Mouse (Mus musculus) T-helper 1 cell (primary cell): Measurements from ENCODE around the gene Mtnr1a.
"Not testable (repeated sequence)": the region's sequence is repeated elsewhere in the genome, so short reads cannot be mapped to it uniquely, and the experiment has no call there.

Experiments used
- in situ Hi-C: fragments of 300-600 bp; cut with MboI, MseI; formaldehyde crosslinking; loops from one replicate; pipeline ENCODE4 v1.15.1; 2025; ENCODE audit warnings: high pct_unique_total_duplicates

Gene Mtnr1a

GRCm38 (mm10) chr8:45068759-45069386, at the start of gene Mtnr1a:
TSS of gene Mtnr1a (plus strand) at chr8:45069137.
- in situ Hi-C loops: no loop called here

GRCm38 (mm10) chr8:45019241-45019640, 49.7 kb upstream of the Mtnr1a start:
- in situ Hi-C loops: no loop called here

GRCm38 (mm10) chr8:45021171-45021570, 47.8 kb upstream of the Mtnr1a start:
- in situ Hi-C loops: no loop called here

- in situ Hi-C loops: no loop called here
Observed at GRCm38 (mm10) chr8:45021911-45022665, 46.8 kb upstream of the Mtnr1a start.

- in situ Hi-C loops: no loop called here
Observed at GRCm38 (mm10) chr8:45028081-45028497, 40.8 kb upstream of the Mtnr1a start.

- in situ Hi-C loops: no loop called here
Observed at GRCm38 (mm10) chr8:45038350-45038749, 30.6 kb upstream of the Mtnr1a start.

GRCm38 (mm10) chr8:45044160-45044559, 24.8 kb upstream of the Mtnr1a start:
- in situ Hi-C loops: no loop called here

GRCm38 (mm10) chr8:45050451-45050850, 18.5 kb upstream of the Mtnr1a start:
- in situ Hi-C loops: loop anchor here (5.0 kb wide), 1 partner anchor 882 kb away; the partner anchor contains the start of gene Ccdc110

- in situ Hi-C loops: loop anchor here (5.0 kb wide), 1 partner anchor 881 kb away; the partner anchor contains the start of gene Ccdc110
Observed at GRCm38 (mm10) chr8:45051236-45051635, 17.7 kb upstream of the Mtnr1a start.

- in situ Hi-C loops: loop anchor here (5.0 kb wide), 1 partner anchor 880 kb away; the partner anchor contains the start of gene Ccdc110
Observed at GRCm38 (mm10) chr8:45052205-45052604, 16.7 kb upstream of the Mtnr1a start.

GRCm38 (mm10) chr8:45052618-45053017, 16.3 kb upstream of the Mtnr1a start:
- in situ Hi-C loops: loop anchor here (5.0 kb wide), 1 partner anchor 880 kb away; the partner anchor contains the start of gene Ccdc110

GRCm38 (mm10) chr8:45055500-45055899, 13.4 kb upstream of the Mtnr1a start:
- in situ Hi-C loops: no loop called here

GRCm38 (mm10) chr8:45056810-45057209, 12.1 kb upstream of the Mtnr1a start:
- in situ Hi-C loops: no loop called here

- in situ Hi-C loops: no loop called here
Observed at GRCm38 (mm10) chr8:45060083-45060482, 8.9 kb upstream of the Mtnr1a start.

GRCm38 (mm10) chr8:45062311-45062710, 6.6 kb upstream of the Mtnr1a start:
- in situ Hi-C loops: no loop called here

GRCm38 (mm10) chr8:45062982-45063924, 5.7 kb upstream of the Mtnr1a start:
- in situ Hi-C loops: no loop called here

- in situ Hi-C loops: no loop called here
Observed at GRCm38 (mm10) chr8:45064197-45064869, 4.6 kb upstream of the Mtnr1a start.

- in situ Hi-C loops: not testable (repeated sequence)
Observed at GRCm38 (mm10) chr8:45065391-45065790, 3.5 kb upstream of the Mtnr1a start.

- in situ Hi-C loops: no loop called here
Observed at GRCm38 (mm10) chr8:45070949-45071348, 2.0 kb downstream of the Mtnr1a start.

GRCm38 (mm10) chr8:45080850-45081249, 11.9 kb downstream of the Mtnr1a start:
- in situ Hi-C loops: no loop called here

GRCm38 (mm10) chr8:45093599-45093998, 24.7 kb downstream of the Mtnr1a start:
- in situ Hi-C loops: no loop called here
